Mouse (Mus musculus) CD8-positive naive resting alpha-beta T cell, adult 2 months (primary cell): Measurements from ENCODE around the gene Cldn34b2.
"Not testable (repeated sequence)": the region's sequence is repeated elsewhere in the genome, so short reads cannot be mapped to it uniquely, and the experiment has no call there.

ENCODE experiments used
- DNase-seq, 2 experiments: peaks; one replicate each; pipeline ENCODE4 v3.0.0; 2022; ENCODE audit warnings: low read depth in 2 of 2, low spot score in 2 of 2

The Cldn34b2 gene

GRCm38 (mm10) chrX:155128312-155128711 is at the start of gene Cldn34b2:
Gene Cldn34b2, minus strand, starts transcription at chrX:155128412.
- DNase-seq, result not testable (repeated sequence)

DNA sequence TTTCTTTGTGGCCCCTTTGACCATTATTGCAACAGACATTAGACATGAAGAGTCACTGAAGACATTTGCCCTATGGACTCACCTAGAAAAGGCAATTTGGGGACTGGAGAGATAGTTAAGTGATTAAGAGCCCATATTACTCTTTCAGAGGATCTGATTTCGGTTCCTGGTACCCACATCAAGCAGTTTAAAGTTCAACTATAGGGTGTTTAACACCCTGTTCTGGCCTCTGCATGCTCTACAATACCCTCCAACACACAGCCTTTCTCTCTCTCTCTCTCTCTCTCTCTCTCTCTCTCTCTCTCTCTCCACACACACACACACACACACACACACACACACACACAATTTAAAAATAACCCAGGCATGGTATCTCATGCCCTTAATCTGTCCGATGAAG is 49.4 kb upstream of the Cldn34b2 start:
- no peak for DNase-seq

GRCm38 (mm10) chrX:155177230-155177629 is 49.0 kb upstream of the Cldn34b2 start:
- DNase-seq, result no peak

GRCm38 (mm10) chrX:155175568-155175967 is 47.4 kb upstream of the Cldn34b2 start:
- DNase-seq, result no peak

DNA sequence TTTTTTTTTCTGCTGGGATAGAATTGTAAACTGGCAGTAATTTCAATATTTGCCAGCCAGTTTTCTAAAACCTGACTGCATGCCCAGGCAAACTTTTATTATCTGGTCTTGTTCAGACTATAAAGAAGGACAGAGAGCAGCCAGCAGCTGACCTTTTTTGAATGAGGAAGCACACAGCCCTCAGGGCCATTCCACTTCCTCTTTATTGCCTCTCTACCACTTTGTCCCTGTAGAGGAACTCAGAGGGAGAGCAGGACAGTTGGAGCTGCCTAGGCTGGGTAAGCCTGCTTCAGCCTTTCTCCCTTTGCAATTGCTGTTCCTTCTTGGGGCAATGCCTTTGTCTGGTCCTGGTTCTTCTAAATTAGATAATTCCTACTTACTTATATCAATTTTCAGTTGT is 44.1 kb upstream of the Cldn34b2 start:
- DNase-seq, result no peak

GRCm38 (mm10) chrX:155171754-155172153 is 43.5 kb upstream of the Cldn34b2 start:
- no peak for DNase-seq

DNA sequence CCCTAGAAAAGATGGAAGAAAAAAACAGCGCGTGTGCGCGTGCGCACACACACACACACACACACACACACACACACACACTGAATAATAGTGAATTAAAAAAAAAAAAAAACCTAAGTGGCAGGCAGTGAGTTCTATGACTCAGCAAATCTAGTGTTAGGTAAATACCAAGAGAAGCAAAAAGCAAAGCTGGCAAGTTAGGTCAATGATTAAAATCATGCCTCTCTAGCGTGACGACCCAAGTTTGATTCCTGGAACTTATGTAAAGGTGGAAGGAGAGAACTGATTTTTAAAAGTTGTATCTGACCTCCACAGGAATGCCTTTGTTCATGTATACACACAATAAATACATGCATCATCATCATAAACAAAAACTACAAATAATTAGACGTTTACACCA is 41.7 kb upstream of the Cldn34b2 start:
- DNase-seq, result no peak

DNA sequence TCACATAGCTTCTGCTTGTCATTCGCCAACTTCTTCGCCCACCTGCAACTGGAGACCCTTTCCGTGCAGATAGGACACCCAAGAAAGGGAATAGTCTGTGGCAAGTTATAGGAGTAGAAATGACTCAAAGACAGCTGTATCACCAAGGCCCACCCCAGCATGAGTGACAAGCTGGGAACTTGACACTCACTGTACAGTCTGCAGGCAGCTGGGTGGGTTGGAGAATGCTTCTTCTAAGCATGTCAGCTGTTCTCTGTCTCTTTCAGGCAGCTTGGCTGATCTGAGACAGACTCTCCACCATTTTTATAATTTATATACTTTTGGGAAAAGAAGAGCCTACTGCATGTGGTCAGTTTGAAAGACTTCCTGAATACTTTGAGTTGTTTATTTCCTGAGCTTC is 39.5 kb upstream of the Cldn34b2 start:
- no peak for DNase-seq

- DNase-seq, result no peak
Observed at GRCm38 (mm10) chrX:155166313-155166712, 38.1 kb upstream of the Cldn34b2 start.

- DNase-seq, result no peak
Observed at GRCm38 (mm10) chrX:155163553-155163952, 35.3 kb upstream of the Cldn34b2 start.

DNA sequence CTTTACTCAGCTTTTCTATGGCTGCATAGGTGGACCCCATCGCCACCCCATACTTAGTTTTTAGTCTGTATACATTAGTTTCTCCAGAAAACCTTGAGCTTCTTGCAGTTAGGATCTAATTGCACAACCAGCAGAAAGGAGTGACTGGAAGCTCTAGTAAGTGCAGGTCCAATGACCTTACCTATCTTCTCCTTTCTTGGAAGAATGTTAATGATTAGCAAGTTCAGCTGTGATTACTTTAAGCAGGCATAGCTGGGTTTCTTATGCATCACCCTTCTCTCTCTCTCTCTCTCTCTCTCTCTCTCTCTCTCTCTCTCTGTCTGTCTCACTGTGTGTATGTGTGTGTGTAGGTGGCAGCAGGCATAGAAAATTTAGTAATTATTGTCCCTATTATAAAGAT is 23.7 kb upstream of the Cldn34b2 start:
- DNase-seq, result no peak

DNA sequence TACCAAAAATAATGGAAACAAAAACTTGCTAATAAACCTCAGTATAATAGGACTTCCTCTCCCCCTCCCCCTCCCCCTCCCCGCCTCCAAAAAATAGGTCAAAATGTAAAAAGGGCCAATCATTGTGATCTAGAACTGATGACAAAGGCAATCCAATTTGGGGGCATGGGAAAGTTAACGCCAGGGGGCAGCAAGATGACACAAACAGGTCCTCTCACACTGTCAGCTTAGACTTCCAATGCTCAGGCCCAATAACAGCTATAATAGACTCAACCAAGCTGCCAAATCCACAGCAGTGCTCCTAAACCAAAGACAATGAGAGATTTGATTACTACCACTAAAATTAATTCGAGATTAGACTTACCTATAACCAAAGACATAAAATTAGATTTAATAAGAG is 16.5 kb upstream of the Cldn34b2 start:
- DNase-seq, result peak; percentile 6 to 32

DNA sequence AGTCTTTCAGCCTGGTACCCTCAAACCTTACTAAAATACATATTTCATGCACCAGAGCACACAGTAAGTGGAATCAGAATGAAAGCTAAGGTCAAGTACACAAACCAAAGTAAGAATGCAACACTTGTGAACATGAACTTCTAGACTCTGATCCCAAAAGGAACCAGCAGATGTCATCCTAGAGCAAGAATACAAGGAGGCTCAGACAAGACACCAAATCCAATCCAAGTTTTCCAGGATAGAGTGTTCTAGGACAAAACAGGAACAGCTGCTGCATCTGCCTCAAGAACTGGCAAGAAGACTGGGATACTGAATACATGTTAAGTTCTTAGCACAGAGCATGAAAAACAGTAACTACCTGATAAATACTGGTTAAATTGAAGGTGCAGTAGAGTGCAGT is 30.2 kb downstream of the Cldn34b2 start:
- DNase-seq, result no peak

- DNase-seq, result not testable (repeated sequence)
Observed at GRCm38 (mm10) chrX:155093566-155093965, 34.6 kb downstream of the Cldn34b2 start, which contains the start of gene Magea2. Gene Magea2, minus strand, starts transcription at chrX:155093666.

GRCm38 (mm10) chrX:155089693-155090092 is 38.5 kb downstream of the Cldn34b2 start, which contains the start of gene Magea1:
Gene Magea1, minus strand, starts transcription at chrX:155089793.
- DNase-seq, result not testable (repeated sequence)
